Mouse (Mus musculus): ENCODE data around the gene Fra10ac1. TPM values are rescaled to one million over a fixed set of nuclear protein-coding genes. Genes with fewer than 3 reads are reported as not detected.

Fra10ac1 gene
- polyA plus RNA-seq, 1 experiment from 2014 or later, result 37.2 TPM

Other genes starting within 250 kb of the Fra10ac1 start
- gene Myof, start 180.6 kb downstream of the Fra10ac1 start, polyA plus RNA-seq (2015; fragmentation: Nextera tagmentation; extraction: Ambion mirVana), result 20.9 and 21.0 TPM in 2 replicates
- gene Cep55, start 169.1 kb downstream of the Fra10ac1 start, polyA plus RNA-seq (2015; fragmentation: Nextera tagmentation; extraction: Ambion mirVana), result 28.2 and 30.3 TPM in 2 replicates
- gene Ffar4, start 127.1 kb downstream of the Fra10ac1 start, polyA plus RNA-seq (2015; fragmentation: Nextera tagmentation; extraction: Ambion mirVana), result 1.3 and 1.4 TPM in 2 replicates
- gene Rbp4, start 98.9 kb downstream of the Fra10ac1 start, polyA plus RNA-seq (2015; fragmentation: Nextera tagmentation; extraction: Ambion mirVana), result 5.0 and 9.1 TPM in 2 replicates
- 0.10 TPM in 1 of 2 replicates, not detected in the other for gene Pde6c, start 91.4 kb downstream of the Fra10ac1 start, polyA plus RNA-seq (2015; fragmentation: Nextera tagmentation; extraction: Ambion mirVana)
- 1.5 and 2.0 TPM in 2 replicates for gene Lgi1, start 40.4 kb upstream of the Fra10ac1 start, polyA plus RNA-seq (2015; fragmentation: Nextera tagmentation; extraction: Ambion mirVana)
- gene Slc35g1, start 171.8 kb upstream of the Fra10ac1 start, polyA plus RNA-seq (2015; fragmentation: Nextera tagmentation; extraction: Ambion mirVana), result 7.8 and 7.9 TPM in 2 replicates

Data from kidney, embryonic 16.5 days (tissue).